ENCODE assay signal across 9 mouse cellular contexts in the genomic region with DNA sequence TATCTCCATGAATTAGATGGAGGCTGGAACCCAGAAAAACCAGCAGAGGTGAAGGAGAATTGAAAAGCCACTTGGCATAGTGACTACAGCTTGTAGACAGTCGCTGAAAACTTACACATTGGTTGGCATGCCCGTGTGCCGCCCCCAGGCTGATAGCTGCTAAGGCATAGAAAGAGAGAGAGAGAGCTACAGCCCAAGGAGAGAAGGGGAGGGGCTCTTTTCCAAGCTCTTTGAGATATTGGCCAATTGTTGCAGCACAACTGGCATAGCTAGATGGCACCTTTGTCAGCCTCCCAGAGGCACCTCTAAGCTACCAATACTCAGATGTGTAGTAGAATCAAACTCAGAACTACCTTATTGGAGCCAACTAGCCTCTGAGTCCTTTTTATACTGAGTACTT. TPM values are rescaled to one million over a fixed set of nuclear protein-coding genes. Genes with fewer than 3 reads are reported as not detected.
DNase-seq lines count a peak whose midpoint lies in the region; ATAC-seq lines count a peak whose summit lies in the region.
"Had no signal": no experiment of that assay in that cellular context is flagged by ENCODE, and none has a peak within 500 bp of the region (broad histone marks: within the 10 kb centered on the region; RNA-seq: fewer than 3 reads in every experiment).

No protein-coding gene starts in this region.

- no peak for ATAC-seq in lung, embryonic 15.5 days (ENCODE audit: borderline replicate concordance, extremely low read depth, low FRiP score, low TSS enrichment)
- peak; percentile 11; the same call in 1 of the 2 replicates for ATAC-seq in forebrain, embryonic 16.5 days
- no peak for ATAC-seq in limb, embryonic 12.5 days (ENCODE audit: insufficient number of reproducible peaks, insufficient read depth, low FRiP score, low TSS enrichment, low read depth)
- no peak for ATAC-seq in stomach, embryonic 15.5 days (ENCODE audit: insufficient read depth, low FRiP score, low read depth)
- ATAC-seq: Patski had no signal

- H3K27ac ChIP-seq in lung, embryonic 15.5 days = no peak overlapping the region
- peak overlapping the region; percentile 92; the same call in 1 of the 2 replicates for H3K27ac ChIP-seq in forebrain, embryonic 16.5 days (ENCODE audit: low read length)
- H3K27ac ChIP-seq in limb, embryonic 12.5 days = peak overlapping the region; percentile 100
- no peak overlapping the region for H3K27ac ChIP-seq in stomach, embryonic 15.5 days

- H3K4me3 ChIP-seq in lung, embryonic 15.5 days = 0 out of 2 replicates have a peak overlapping the region, but pooled peaks have one; percentile 69
- H3K4me3 ChIP-seq in forebrain, embryonic 16.5 days (replicated peaks; ENCODE audit: low read length) = peak overlapping the region; percentile 57
- H3K4me3 ChIP-seq in limb, embryonic 12.5 days (replicated peaks) = peak overlapping the region; percentile 89
- peak overlapping the region; percentile 69 for H3K4me3 ChIP-seq in stomach, embryonic 15.5 days (replicated peaks)

- no peaks in the 10 kb centered on the region for H3K9me3 ChIP-seq in lung, embryonic 15.5 days
- no peaks in the 10 kb centered on the region for H3K9me3 ChIP-seq in forebrain, embryonic 16.5 days (ENCODE audit: control insufficient read depth, low read length)
- no peaks in the 10 kb centered on the region for H3K9me3 ChIP-seq in limb, embryonic 12.5 days
- no peaks in the 10 kb centered on the region for H3K9me3 ChIP-seq in stomach, embryonic 15.5 days

- H3K27me3 ChIP-seq in lung, embryonic 15.5 days = peaks cover 17% of the 10 kb centered on the region; the same call in 1 of the 2 replicates
- no peaks in the 10 kb centered on the region for H3K27me3 ChIP-seq in forebrain, embryonic 16.5 days (replicated peaks; ENCODE audit: control insufficient read depth, insufficient read depth, low read length)
- H3K27me3 ChIP-seq in limb, embryonic 12.5 days = no peaks in the 10 kb centered on the region
- peaks cover 6% of the 10 kb centered on the region; the same call in 1 of the 2 replicates for H3K27me3 ChIP-seq in stomach, embryonic 15.5 days (replicated peaks)

- WGBS in lung, embryonic 15.5 days = 47% methylated on average over 3 of the region's 3 CpGs
- 16% methylated on average over 3 of the region's 3 CpGs for WGBS in forebrain, embryonic 16.5 days
- 38% methylated on average over 3 of the region's 3 CpGs for whole genome bisulfite sequencing in limb, embryonic 12.5 days
- WGBS in stomach, embryonic 15.5 days = 53% methylated on average over 3 of the region's 3 CpGs

- H3K4me2 ChIP-seq in lung, embryonic 15.5 days = peak overlapping the region; percentile 98
- H3K4me2 ChIP-seq in forebrain, embryonic 16.5 days (ENCODE audit: low read length) = peak overlapping the region; percentile 66
- peak overlapping the region; percentile 90 for H3K4me2 ChIP-seq in limb, embryonic 12.5 days
- peak overlapping the region; percentile 81 for H3K4me2 ChIP-seq in stomach, embryonic 15.5 days

- no peak for DNase-seq in lung, postnatal 4 days
- DNase-seq in MN1 (ENCODE audit: low spot score) = no peak
- DNase-seq in kidney, adult 18-20 months = no peak
- DNase-seq: thymus, adult 18-20 months had no signal

- no peaks in the 10 kb centered on the region for H3K36me3 ChIP-seq in lung, embryonic 15.5 days
- no peaks in the 10 kb centered on the region for H3K36me3 ChIP-seq in forebrain, embryonic 16.5 days (ENCODE audit: control insufficient read depth, insufficient read depth)
- peaks cover 4% of the 10 kb centered on the region; the same call in 1 of the 2 replicates for H3K36me3 ChIP-seq in limb, embryonic 12.5 days
- no peaks in the 10 kb centered on the region for H3K36me3 ChIP-seq in stomach, embryonic 15.5 days

- H3K9ac ChIP-seq in lung, embryonic 15.5 days = no peak overlapping the region
- peak overlapping the region; percentile 78 for H3K9ac ChIP-seq in forebrain, embryonic 16.5 days (replicated peaks; ENCODE audit: low read depth, low read length)
- peak overlapping the region; percentile 96 for H3K9ac ChIP-seq in limb, embryonic 12.5 days (replicated peaks)
- H3K9ac ChIP-seq in stomach, embryonic 15.5 days = no peak overlapping the region

- peaks cover 9% of the 10 kb centered on the region; the same call in 1 of the 2 replicates for H3K4me1 ChIP-seq in lung, embryonic 15.5 days
- H3K4me1 ChIP-seq in forebrain, embryonic 16.5 days (replicated peaks; ENCODE audit: control insufficient read depth, insufficient read depth, low read length) = peaks cover 31% of the 10 kb centered on the region
- H3K4me1 ChIP-seq in limb, embryonic 12.5 days (replicated peaks) = peaks cover 36% of the 10 kb centered on the region
- peaks cover 19% of the 10 kb centered on the region for H3K4me1 ChIP-seq in stomach, embryonic 15.5 days

RNA-seq across cellular contexts. Expression of gene Clmp, which starts 1.8 kb away (rescaled TPM):
- 11.7 and 12.6 TPM in 2 replicates for polyA plus RNA-seq in lung, embryonic 15.5 days (2015; fragmentation: Nextera tagmentation; extraction: Ambion mirVana)
- polyA plus RNA-seq in forebrain, embryonic 16.5 days (2015; fragmentation: Nextera tagmentation; extraction: Ambion mirVana) = 64.7 and 65.5 TPM in 2 replicates
- polyA plus RNA-seq in limb, embryonic 12.5 days (2016; fragmentation: Nextera tagmentation; extraction: Ambion mirVana) = 67.7 TPM in 2 replicates
- 27.2 and 29.2 TPM in 2 replicates for polyA plus RNA-seq in stomach, embryonic 15.5 days (2015; fragmentation: Nextera tagmentation; extraction: Ambion mirVana)

RNA-seq across cellular contexts. Expression of gene Gm21915, which starts 17.1 kb away (rescaled TPM):
- polyA plus RNA-seq in lung, embryonic 15.5 days (2015; fragmentation: Nextera tagmentation; extraction: Ambion mirVana) = not detected in 2 replicates
- not detected in 2 replicates for polyA plus RNA-seq in forebrain, embryonic 16.5 days (2015; fragmentation: Nextera tagmentation; extraction: Ambion mirVana)
- not detected in 2 replicates for polyA plus RNA-seq in limb, embryonic 12.5 days (2016; fragmentation: Nextera tagmentation; extraction: Ambion mirVana)
- polyA plus RNA-seq in stomach, embryonic 15.5 days (2015; fragmentation: Nextera tagmentation; extraction: Ambion mirVana) = not detected in 2 replicates
- polyA plus RNA-seq: Patski had no signal

Comparison
In these comparisons a context has a peak if more than half of its experiments do, and no peak if none do; other contexts are left out.
1. H3K27ac ChIP-seq: peak in forebrain, embryonic 16.5 days (single experiment) and limb, embryonic 12.5 days (single experiment); none in lung, embryonic 15.5 days (single experiment) and stomach, embryonic 15.5 days (single experiment).
2. H3K9ac ChIP-seq: peak in forebrain, embryonic 16.5 days (single experiment) and limb, embryonic 12.5 days (single experiment); none in lung, embryonic 15.5 days (single experiment) and stomach, embryonic 15.5 days (single experiment).
3. Peak in every context shown above with its lines, with median percentiles within 50 percentile points of each other: H3K4me2 ChIP-seq and H3K4me3 ChIP-seq.